Mouse (Mus musculus) ES-E14 (cell line): ENCODE data around the gene Tsr1. TPM values are rescaled to one million over a fixed set of nuclear protein-coding genes. Genes with fewer than 3 reads are reported as not detected.

Experiments
- DNase-seq: peaks from one replicate; pipeline ENCODE4 v3.0.0-alpha.2; 2013; ENCODE audit warnings: low read depth, low spot score
- H3K27ac ChIP-seq: 2 replicates; pipeline ENCODE4 v1.5.1; 2012; ENCODE audit warnings: low read depth, mild to moderate bottlenecking, low read length, moderate library complexity, mixed read lengths; ENCODE audit not compliant: poor library complexity, insufficient read depth, severe bottlenecking
- H3K36me3 ChIP-seq: 2 replicates; pipeline ENCODE4 v1.6.1; 2012; ENCODE audit warnings: mild to moderate bottlenecking, low read length, moderate library complexity, mixed read lengths; ENCODE audit not compliant: control insufficient read depth, poor library complexity, insufficient read depth, severe bottlenecking
- H3K4me1 ChIP-seq, 2 experiments: fragments of 150-350 bp in 1 of 2; sonication (generic) in 1 of 2; 2 replicates each; pipeline ENCODE4 v1.6.1; 2012; ENCODE audit warnings: low read length in 2 of 2, mild to moderate bottlenecking in 1 of 2, mixed read lengths in 1 of 2; ENCODE audit not compliant: control insufficient read depth in 2 of 2, insufficient read depth in 2 of 2, poor library complexity in 1 of 2
- H3K4me3 ChIP-seq, 2 experiments: fragments of 150-350 bp in 1 of 2; sonication (generic) in 1 of 2; 2 replicates each; pipeline ENCODE4 v1.5.1; 2012; ENCODE audit warnings: low read length in 2 of 2, low read depth in 1 of 2, mild to moderate bottlenecking in 1 of 2, mixed read lengths in 1 of 2; ENCODE audit not compliant: insufficient read depth in 1 of 2, poor library complexity in 1 of 2, severe bottlenecking in 1 of 2
- H3K9ac ChIP-seq: 2 replicates; pipeline ENCODE4 v1.6.1; 2012; ENCODE audit warnings: low read depth, mild to moderate bottlenecking, low read length, mixed read lengths; ENCODE audit not compliant: poor library complexity, insufficient read depth, severe bottlenecking
- H3K9me3 ChIP-seq: fragments of 150-350 bp; sonication (generic); 2 replicates; pipeline ENCODE4 v1.6.1; 2012; ENCODE audit warnings: low read depth, mild to moderate bottlenecking, low read length; ENCODE audit not compliant: control insufficient read depth, insufficient read depth
- CHD2 ChIP-seq: IDR thresholded peaks from 2 replicates; pipeline ENCODE4 v1.6.1; 2014; ENCODE audit warnings: mild to moderate bottlenecking, low read depth, low read length, inconsistent platforms
- HCFC1 ChIP-seq: IDR thresholded peaks from 2 replicates; pipeline ENCODE4 v1.6.1; 2012; ENCODE audit warnings: low read length, inconsistent platforms, borderline replicate concordance; ENCODE audit not compliant: insufficient read depth
- MAFK ChIP-seq: IDR thresholded peaks from 2 replicates; pipeline ENCODE4 v1.6.1; 2014; ENCODE audit warnings: mild to moderate bottlenecking, low read depth, low read length, inconsistent platforms; ENCODE audit not compliant: insufficient read depth
- ZC3H11A ChIP-seq: IDR thresholded peaks from 2 replicates; pipeline ENCODE4 v1.6.1; 2012; ENCODE audit warnings: low read depth, mild to moderate bottlenecking, inconsistent platforms, low read length, borderline replicate concordance
- ZNF384 ChIP-seq: IDR thresholded peaks from 2 replicates; pipeline ENCODE4 v1.6.1; 2012; ENCODE audit warnings: low read depth, low read length, inconsistent platforms
- in situ Hi-C, 2 experiments: fragments of 600-800 bp; cut with MboI; formaldehyde crosslinking; loops; one replicate each; pipeline ENCODE4 v1.15.1; 2025; ENCODE audit warnings: low sequenced_read_pairs in 2 of 2, inconsistent platforms in 1 of 2; ENCODE audit not compliant: unreplicated experiment in 2 of 2
- total RNA-seq: library from RNA; depleted of rRNA; stranded (reverse); fragments of 300-350 nt; gene quantifications from 2 replicates; pipeline ENCODE4 v1.2.3, GENCODE M21; 2012

The Tsr1 gene
- total RNA-seq, 1 experiment: 125 TPM

DNA sequence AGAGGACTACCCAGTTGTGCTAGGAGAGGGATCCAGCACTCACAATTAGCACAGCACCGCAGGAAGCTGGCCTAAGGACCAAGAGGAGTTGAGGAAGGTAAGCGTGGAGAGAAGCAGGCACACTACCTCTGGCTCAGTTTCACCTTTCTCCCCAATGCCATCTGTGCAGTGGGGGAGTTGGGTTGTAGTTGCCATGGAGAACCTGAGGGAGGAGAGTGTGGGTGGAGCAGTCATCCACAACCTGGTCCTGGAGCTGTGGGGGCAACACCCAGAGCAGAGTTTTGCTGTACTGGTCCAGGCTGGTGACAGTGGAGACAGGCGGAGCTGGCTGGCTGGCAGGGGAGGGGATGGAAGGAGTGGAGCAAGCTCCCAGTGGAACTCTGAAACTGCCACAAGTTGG lies 23.2 kb upstream of the Tsr1 start:
- no peaks in the 10 kb centered on the region for H3K9me3 ChIP-seq
- no peak overlapping the region for H3K27ac ChIP-seq
- DNase-seq: no peak
- no peaks in the 10 kb centered on the region for H3K36me3 ChIP-seq
- no peak overlapping the region for H3K9ac ChIP-seq
- in situ Hi-C loops: no loop called here
- H3K4me3 ChIP-seq: no peak overlapping the region
- TF ChIP-seq MAFK: no peak
- no peak for TF ChIP-seq ZNF384
- no peak for TF ChIP-seq CHD2
- no peak for TF ChIP-seq ZC3H11A
- no peak for TF ChIP-seq HCFC1
- H3K4me1 ChIP-seq: peaks cover 0 to 14% of the 10 kb centered on the region in 2 experiments; a peak in 2 of 4 replicates

DNA sequence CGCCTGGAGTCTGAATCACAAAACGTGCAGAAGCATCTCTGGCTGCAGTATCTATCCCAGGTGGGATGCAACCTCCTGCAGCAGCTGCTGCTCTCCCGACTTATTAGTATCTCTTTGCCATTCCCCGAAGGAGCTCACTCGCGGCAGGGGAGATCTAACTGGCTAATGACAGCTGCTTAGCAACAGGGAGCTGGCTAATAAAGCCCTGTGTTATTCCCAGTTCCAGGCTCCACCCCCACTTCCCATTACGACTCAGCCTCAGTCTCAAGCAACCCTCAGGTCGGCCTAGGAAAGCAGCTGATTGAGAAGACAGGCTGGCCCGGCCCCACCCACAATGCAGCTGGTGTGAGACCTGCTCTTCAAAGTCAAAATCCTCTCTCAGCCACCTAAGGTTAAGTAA lies 21.1 kb upstream of the Tsr1 start:
- Histone ChIP-seq H3K4me1 (peaks cover 0 to 14% of the 10 kb centered on the region in 2 experiments; a peak in 2 of 4 replicates), H3K9ac (no peak overlapping the region), H3K4me3 (no peak overlapping the region), H3K27ac (no peak overlapping the region), H3K9me3 (no peaks in the 10 kb centered on the region), H3K36me3 (no peaks in the 10 kb centered on the region)
- TF ChIP-seq ZNF384 (no peak), ZC3H11A (no peak)
- peak; percentile 81 for DNase-seq
- in situ Hi-C loops: no loop called here

DNA sequence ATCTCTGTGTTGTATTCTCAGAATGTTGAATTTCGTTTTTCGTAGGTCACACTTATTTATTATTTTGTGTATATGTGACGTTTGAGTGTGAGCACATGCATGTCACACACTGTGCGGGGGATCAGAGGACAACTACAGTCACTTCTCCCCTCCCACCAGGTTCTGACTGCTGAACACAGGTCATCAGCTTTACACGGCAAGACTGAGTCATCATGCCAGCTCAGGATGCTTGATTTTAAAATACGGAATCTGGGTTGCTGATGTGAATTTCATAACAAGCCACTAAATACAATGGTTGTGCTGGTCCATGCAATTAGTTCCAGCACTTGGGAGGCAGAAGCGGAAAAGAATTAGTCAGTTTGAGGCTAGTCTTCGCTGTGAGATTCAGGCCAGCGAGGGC lies 16.9 kb upstream of the Tsr1 start:
- no peaks in the 10 kb centered on the region for H3K36me3 ChIP-seq
- in situ Hi-C loops: no loop called here
- peaks cover 1 to 8% of the 10 kb centered on the region in 2 experiments; a peak in 2 of 4 replicates for H3K4me1 ChIP-seq
- no peak overlapping the region for H3K4me3 ChIP-seq
- H3K9ac ChIP-seq: no peak overlapping the region
- no peak overlapping the region for H3K27ac ChIP-seq
- TF ChIP-seq CHD2: no peak
- no peak for TF ChIP-seq MAFK
- no peak for TF ChIP-seq ZC3H11A
- H3K9me3 ChIP-seq: no peaks in the 10 kb centered on the region
- no peak for DNase-seq

DNA sequence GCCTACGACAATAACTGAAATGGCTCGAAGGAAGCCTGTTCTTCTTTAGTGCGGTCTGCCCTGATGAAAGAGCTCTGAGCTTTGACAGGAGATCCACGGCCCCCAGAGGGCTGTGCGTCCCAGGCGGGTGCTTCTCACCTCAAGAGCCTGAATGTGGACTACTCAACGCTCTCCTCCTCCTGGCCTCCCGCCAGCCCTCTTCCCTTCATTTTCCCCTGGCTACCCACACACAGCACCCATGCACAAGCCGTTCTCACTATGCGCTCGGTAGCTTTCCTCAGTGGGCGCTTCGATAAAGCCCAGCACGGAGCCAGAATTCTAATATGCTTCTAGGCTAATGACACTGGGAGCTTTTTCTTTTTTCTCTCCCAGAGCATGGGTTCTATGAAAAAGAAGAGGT lies 15.9 kb upstream of the Tsr1 start:
- Histone ChIP-seq H3K4me1 (peaks cover 1 to 2% of the 10 kb centered on the region in 2 experiments; a peak in 2 of 4 replicates), H3K36me3 (no peaks in the 10 kb centered on the region), H3K27ac (no peak overlapping the region), H3K9ac (peak overlapping the region; percentile 62), H3K9me3 (no peaks in the 10 kb centered on the region), H3K4me3 (peak overlapping the region; percentile 13 to 16; a peak in 1 of 4 replicates)
- TF ChIP-seq ZNF384 (no peak), HCFC1 (no peak), ZC3H11A (no peak), CHD2 (no peak), MAFK (no peak)
- DNase-seq: no peak
- in situ Hi-C loops: no loop called here

DNA sequence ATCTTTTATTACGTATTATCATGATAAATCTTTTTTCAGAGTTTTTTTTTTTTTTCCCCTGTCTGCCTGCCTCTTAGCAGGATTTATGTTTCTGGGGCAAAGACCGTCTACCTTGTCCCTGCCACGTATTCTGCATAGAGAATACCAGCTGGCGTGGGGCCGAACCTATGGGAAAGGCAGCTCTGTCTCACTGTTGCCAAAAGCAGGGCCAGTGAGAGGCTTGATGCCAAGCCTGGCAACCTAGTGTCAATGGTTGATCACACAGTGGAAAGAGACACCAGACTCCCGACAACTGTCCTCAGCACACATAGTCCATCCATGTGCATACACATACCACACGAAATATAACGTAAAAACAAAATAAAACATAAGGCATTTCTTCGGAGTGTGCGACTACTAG lies 14.8 kb upstream of the Tsr1 start:
- DNase-seq: no peak
- in situ Hi-C loops: no loop called here
- Histone ChIP-seq H3K9ac (no peak overlapping the region), H3K4me1 (peaks cover 0 to 1% of the 10 kb centered on the region in 2 experiments; a peak in 1 of 4 replicates), H3K9me3 (no peaks in the 10 kb centered on the region), H3K27ac (no peak overlapping the region), H3K4me3 (no peak overlapping the region), H3K36me3 (no peaks in the 10 kb centered on the region)
- TF ChIP-seq MAFK (no peak), CHD2 (no peak), HCFC1 (no peak), ZC3H11A (no peak)
